Mouse (Mus musculus) effector memory CD4-positive, alpha-beta T cell, adult 5 months (primary cell): ENCODE measurements around the gene St3gal6. TPM values are rescaled to one million over a fixed set of nuclear protein-coding genes. Genes with fewer than 3 reads are reported as not detected.

ENCODE experiments used
- polyA plus RNA-seq: library from polyadenylated mRNA; unstranded; fragments of 100-300 nt; shearing (Covaris generic); gene quantifications from one replicate; pipeline ENCODE4 v1.2.1, GENCODE M21; 2017

Gene St3gal6
- polyA plus RNA-seq = 75.3 TPM

DNA sequence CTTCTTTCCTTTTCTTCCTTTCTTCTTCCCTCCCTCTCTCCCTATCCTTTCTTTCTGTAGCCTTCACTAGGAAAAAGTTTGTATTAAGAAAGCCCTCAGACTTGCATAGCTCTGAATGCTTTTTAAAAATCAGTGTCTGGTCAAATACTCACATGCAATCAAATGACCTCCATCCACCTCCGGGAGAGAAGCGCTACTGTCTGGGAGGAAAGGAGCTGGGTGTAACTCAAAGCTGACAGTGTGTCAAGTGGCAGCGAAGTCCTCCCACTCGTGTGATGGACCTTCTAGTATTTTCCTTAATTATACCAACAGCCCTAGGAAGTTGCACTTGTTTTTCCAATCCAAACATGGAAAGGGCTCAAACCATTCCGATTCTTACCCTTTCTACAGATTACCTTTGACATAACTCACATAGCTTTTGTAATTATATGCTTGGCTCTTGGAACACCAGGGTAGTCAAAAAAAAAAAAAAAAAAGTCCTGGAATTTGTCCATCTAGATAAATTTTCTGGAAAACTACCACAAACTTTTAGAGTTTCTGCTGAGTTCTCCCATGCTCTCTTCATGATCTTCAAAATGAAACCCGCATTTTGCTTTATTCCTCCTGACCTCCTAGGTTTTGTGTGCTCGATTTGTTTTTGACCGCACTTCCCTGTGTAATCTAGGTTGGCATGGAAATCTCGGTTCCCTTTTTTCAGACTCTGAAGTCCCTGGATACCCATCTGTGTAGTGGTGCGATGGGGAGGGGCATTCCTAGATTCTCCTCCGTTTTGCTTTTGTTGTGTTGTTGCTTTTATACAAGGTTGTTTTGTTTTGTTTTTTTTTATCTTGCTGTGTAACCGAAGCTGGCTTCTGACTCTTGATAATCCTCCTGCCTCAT is at the start of gene St3gal6:
Gene St3gal6, minus strand, starts transcription at position 272 of the 879 bp plus-strand sequence.

Other genes starting within 250 kb of the St3gal6 start
- gene Dcbld2, start 115.8 kb downstream of the St3gal6 start, polyA plus RNA-seq = 1.00 TPM
- gene Gm813, start 92.7 kb upstream of the St3gal6 start, polyA plus RNA-seq = not detected
- not detected for gene E330017A01Rik, start 114.5 kb upstream of the St3gal6 start, polyA plus RNA-seq
- gene Cpox, start 146.0 kb upstream of the St3gal6 start, polyA plus RNA-seq = 15.6 TPM
- 0.41 TPM for gene Gpr15, start 194.8 kb upstream of the St3gal6 start, polyA plus RNA-seq
- 95.1 TPM for gene Cldnd1, start 203.7 kb upstream of the St3gal6 start, polyA plus RNA-seq
- not detected for gene Olfr172, start 238.9 kb upstream of the St3gal6 start, polyA plus RNA-seq